Mouse (Mus musculus) hindbrain, embryonic 16.5 days (tissue): ENCODE measurements around the gene Pon2. TPM values are rescaled to one million over a fixed set of nuclear protein-coding genes. Genes with fewer than 3 reads are reported as not detected.

Source experiments
- ATAC-seq: fragments of 200-750 bp; cut with Nextera tagmentation; 2 replicates; pipeline ENCODE4 v1.8.0; 2017; ENCODE audit warnings: moderate TSS enrichment, moderate library complexity
- H3K27ac ChIP-seq: fragments of 300-500 bp; sonication (generic); 2 replicates; pipeline ENCODE4 v1.5.1; 2014; ENCODE audit warnings: low read depth, mild to moderate bottlenecking, control low read depth, low read length, moderate library complexity
- H3K27me3 ChIP-seq: fragments of 300-500 bp; sonication (generic); replicated peaks from 2 replicates; pipeline ENCODE4 v1.6.1; 2014; ENCODE audit warnings: low read length; ENCODE audit not compliant: control insufficient read depth, insufficient read depth
- H3K36me3 ChIP-seq: fragments of 300-500 bp; sonication (generic); 2 replicates; pipeline ENCODE4 v1.6.1; 2014; ENCODE audit warnings: mild to moderate bottlenecking, low read length, moderate library complexity, mixed read lengths; ENCODE audit not compliant: control insufficient read depth, insufficient read depth
- H3K4me1 ChIP-seq: fragments of 300-500 bp; sonication (generic); 2 replicates; pipeline ENCODE4 v1.6.1; 2014; ENCODE audit warnings: low read depth, low read length; ENCODE audit not compliant: control insufficient read depth, insufficient read depth
- H3K4me2 ChIP-seq: fragments of 300-500 bp; sonication (generic); 2 replicates; pipeline ENCODE4 v1.6.1; 2014; ENCODE audit warnings: mild to moderate bottlenecking, low read length, control low read depth, moderate library complexity
- H3K4me3 ChIP-seq: fragments of 300-500 bp; sonication (generic); 2 replicates; pipeline ENCODE4 v1.5.1; 2014; ENCODE audit warnings: mild to moderate bottlenecking, low read length, control low read depth, moderate library complexity
- H3K9ac ChIP-seq: fragments of 300-500 bp; sonication (generic); 2 replicates; pipeline ENCODE4 v1.6.1; 2014; ENCODE audit warnings: low read depth, mild to moderate bottlenecking, control low read depth, low read length, moderate library complexity
- H3K9me3 ChIP-seq: fragments of 300-500 bp; sonication (generic); 2 replicates; pipeline ENCODE4 v1.6.1; 2014; ENCODE audit warnings: mild to moderate bottlenecking, low read length, moderate library complexity; ENCODE audit not compliant: control insufficient read depth
- WGBS: fragments of 180-500 bp; shearing (Covaris S2); extraction: QIAGEN DNeasy Blood & Tissue Kit; methylation state at CpG from one replicate; pipeline ENCODE4 v1.1.7; 2014; 5-methylcytosine and 5-hydroxymethylcytosine counted together
- polyA plus RNA-seq: library from polyadenylated mRNA; unstranded; fragments of >200 nt; fragmentation: Nextera tagmentation; extraction: Ambion mirVana; gene quantifications from 2 replicates; pipeline ENCODE4 v1.2.1, GENCODE M21; 2015

Gene Pon2
- polyA plus RNA-seq, 1 experiment from 2014 or later, result 41.3 TPM

DNA sequence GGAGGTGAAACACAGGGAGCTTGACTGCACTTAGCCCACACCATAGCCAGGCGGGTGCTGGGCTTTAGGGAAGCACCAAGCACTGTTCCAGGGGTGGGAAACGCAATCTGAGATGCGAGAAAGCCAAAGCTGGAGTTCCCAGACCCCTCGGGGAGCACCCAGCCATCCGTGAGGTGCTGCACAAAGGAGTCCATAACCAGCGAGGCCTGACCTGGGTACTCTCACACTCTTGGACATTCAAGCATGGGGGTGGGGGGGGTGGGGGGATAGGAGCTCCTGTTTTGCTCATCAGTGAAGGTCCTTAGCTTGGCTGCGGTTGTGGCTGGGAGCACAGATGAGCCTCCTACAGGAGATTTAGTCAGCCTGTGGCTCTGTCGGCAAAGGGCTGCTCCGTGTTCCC, 18.4 kb upstream of the Pon2 start:
- peaks cover 3% of the 10 kb centered on the region; the same call in 1 of the 2 replicates for H3K9me3 ChIP-seq
- 91% methylated on average over 9 of the region's 9 CpGs for WGBS

DNA sequence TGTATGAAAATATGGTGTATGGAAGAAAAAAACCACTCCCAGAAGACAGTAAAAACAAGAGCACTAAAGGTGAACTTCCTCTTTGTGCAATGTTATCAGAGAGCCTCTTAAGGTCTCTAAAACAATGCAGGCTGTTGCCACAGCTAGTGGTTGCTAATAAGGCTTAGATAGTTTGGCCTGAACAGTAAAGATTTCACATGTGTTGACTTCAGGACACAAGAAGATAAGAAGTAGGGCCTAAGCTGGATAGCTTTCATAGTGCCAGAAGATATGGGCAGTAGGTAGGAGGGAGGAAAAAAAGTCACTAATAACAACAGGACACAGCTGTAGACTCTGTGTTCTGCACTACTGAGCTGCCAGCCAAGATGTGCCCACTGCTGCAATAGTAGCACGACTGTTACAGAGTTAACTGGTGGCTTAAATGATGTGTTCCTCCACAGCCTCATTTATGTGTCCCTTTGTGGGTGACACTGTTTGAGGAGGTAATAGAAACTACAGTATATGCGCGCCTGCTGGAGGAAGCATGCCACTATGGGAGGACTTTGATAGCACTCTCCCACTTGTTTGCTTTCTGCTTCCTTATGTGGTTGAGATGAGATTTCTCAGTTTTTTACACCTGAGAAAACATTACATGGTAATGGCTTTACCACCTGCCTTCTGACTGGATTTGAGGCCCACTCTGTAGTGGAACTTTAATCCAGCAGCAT, 17.0 kb upstream of the Pon2 start:
- no peak overlapping the region for H3K4me2 ChIP-seq
- H3K9ac ChIP-seq, result no peak overlapping the region
- WGBS, result 81% methylated on average over 3 of the region's 3 CpGs
- no peaks in the 10 kb centered on the region for H3K36me3 ChIP-seq
- peaks cover 3% of the 10 kb centered on the region; the same call in 1 of the 2 replicates for H3K9me3 ChIP-seq
- H3K4me1 ChIP-seq, result no peaks in the 10 kb centered on the region
- H3K27me3 ChIP-seq, result no peaks in the 10 kb centered on the region
- no peak overlapping the region for H3K27ac ChIP-seq
- no peak overlapping the region for H3K4me3 ChIP-seq
- ATAC-seq, result no peak

More for the DNA sequence above, 18.4 kb upstream of the Pon2 start:
- Histone ChIP-seq H3K27me3 (no peaks in the 10 kb centered on the region), H3K9ac (no peak overlapping the region), H3K4me2 (no peak overlapping the region), H3K27ac (no peak overlapping the region), H3K4me1 (no peaks in the 10 kb centered on the region), H3K36me3 (no peaks in the 10 kb centered on the region), H3K4me3 (no peak overlapping the region)
- no peak for ATAC-seq

DNA sequence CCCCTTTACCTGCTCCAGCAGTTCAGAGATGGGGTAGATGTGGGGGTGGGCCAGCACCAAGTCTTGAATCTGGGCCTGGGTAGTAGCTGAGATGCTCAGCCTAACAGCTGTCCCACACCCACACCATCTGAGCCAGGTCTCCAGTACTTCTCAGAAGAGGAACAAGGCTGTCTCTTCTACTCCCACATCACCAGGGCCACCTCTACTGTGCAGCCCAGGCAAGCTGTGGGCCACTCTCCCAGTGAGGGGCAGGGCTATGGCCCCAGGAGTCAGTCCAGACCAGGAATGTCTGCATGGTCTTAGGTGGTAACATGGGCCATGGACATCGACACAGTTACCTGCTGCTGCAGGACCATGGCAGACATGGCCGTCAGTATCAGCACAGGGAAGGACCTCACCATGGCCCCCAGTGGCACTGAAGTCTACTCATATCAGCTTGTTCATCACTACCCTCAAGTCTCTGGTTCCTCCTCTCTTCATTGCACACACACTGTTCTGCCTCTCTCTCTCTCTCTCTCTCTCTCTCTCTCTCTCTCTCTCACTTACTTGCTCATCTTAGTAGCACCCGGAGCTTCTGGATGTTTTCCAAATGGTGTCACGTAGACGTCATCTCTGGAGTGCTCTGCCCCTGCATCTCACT, 15.8 kb upstream of the Pon2 start:
- Histone ChIP-seq H3K9ac (no peak overlapping the region), H3K4me2 (no peak overlapping the region), H3K27me3 (no peaks in the 10 kb centered on the region), H3K9me3 (peaks cover 3% of the 10 kb centered on the region; the same call in 1 of the 2 replicates), H3K27ac (no peak overlapping the region), H3K4me1 (no peaks in the 10 kb centered on the region), H3K4me3 (no peak overlapping the region), H3K36me3 (no peaks in the 10 kb centered on the region)
- ATAC-seq, result no peak
- WGBS, result 85% methylated on average over 5 of the region's 5 CpGs

DNA sequence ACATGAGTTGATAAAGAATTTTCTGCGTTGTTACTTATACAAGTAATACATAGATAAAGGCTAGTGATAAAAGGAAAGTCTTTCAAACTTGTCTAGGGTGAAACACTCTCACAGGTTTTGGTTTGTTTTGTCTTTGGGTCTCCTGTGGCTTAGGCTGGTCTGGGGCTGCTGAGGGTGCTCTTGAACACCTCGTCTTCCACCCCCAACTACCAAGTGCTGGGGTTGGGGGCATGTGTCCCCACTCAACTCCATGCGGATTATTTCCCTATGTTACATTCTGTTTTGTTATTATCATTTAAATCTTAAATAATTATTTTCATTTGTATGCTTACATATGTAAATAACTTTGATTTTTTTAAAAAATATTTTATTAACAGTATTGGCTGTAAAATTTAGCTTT, 12.2 kb upstream of the Pon2 start:
- H3K4me2 ChIP-seq, result no peak overlapping the region
- H3K4me1 ChIP-seq, result no peaks in the 10 kb centered on the region
- H3K27me3 ChIP-seq, result no peaks in the 10 kb centered on the region
- WGBS, result 96% methylated on average over 3 of the region's 3 CpGs
- no peaks in the 10 kb centered on the region for H3K9me3 ChIP-seq
- no peak for ATAC-seq
- H3K27ac ChIP-seq, result no peak overlapping the region
- no peaks in the 10 kb centered on the region for H3K36me3 ChIP-seq
- H3K4me3 ChIP-seq, result no peak overlapping the region
- H3K9ac ChIP-seq, result no peak overlapping the region

DNA sequence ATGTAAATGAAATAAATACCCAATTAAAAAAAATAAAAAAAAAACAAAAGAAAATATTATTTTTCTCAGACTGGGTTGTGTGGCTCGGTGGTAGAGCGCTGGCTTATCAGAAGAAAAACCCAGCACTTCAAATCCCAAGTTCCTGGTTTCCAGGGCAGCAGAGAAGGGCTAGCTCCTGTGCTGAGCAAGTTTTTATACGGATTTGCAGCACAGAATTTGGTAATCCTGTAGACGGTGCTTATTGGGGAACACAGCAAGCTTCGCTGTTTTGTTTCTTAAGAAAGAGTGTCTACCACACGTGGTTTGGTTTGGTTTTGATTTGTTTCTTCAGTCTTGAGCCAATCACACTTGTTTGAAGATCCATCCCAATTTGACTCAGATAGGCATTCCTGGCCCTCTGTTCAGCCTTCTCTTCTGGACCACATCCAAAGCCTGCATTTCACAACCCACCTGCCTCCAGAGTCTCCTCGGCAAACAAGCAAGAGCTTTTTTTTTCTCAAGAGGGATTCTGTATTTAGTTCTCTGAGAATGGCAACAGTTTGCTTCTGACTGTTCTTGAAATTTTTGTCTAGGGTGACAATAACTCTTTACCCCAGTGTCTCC, 11.4 kb upstream of the Pon2 start:
- no peak overlapping the region for H3K4me2 ChIP-seq
- H3K4me1 ChIP-seq, result no peaks in the 10 kb centered on the region
- 79% methylated on average over 7 of the region's 7 CpGs for WGBS
- ATAC-seq, result no peak
- no peaks in the 10 kb centered on the region for H3K27me3 ChIP-seq
- H3K9ac ChIP-seq, result no peak overlapping the region
- H3K36me3 ChIP-seq, result no peaks in the 10 kb centered on the region
- no peaks in the 10 kb centered on the region for H3K9me3 ChIP-seq
- no peak overlapping the region for H3K4me3 ChIP-seq
- no peak overlapping the region for H3K27ac ChIP-seq

DNA sequence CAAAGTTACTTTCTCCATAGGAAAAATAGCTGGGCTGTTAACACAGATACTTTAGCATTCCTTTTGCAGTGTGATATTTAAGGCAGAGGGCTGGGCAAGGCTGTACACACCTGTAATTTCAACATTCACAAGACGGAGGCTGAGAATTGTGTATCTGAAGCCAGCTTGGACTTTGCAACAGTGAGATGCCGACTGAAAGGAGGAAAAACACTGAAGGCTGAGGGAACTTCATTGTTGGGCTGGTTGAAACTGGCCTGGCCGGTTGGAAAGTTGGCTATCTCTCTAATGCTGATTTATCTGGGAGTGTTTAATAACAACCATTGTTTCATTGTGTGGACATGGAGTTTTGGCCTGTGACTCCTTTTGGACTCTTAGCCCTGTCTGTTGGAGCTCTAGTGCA, 7.7 kb upstream of the Pon2 start:
- Histone ChIP-seq H3K4me1 (no peaks in the 10 kb centered on the region), H3K36me3 (no peaks in the 10 kb centered on the region), H3K4me3 (no peak overlapping the region), H3K27me3 (no peaks in the 10 kb centered on the region), H3K4me2 (no peak overlapping the region), H3K27ac (no peak overlapping the region), H3K9me3 (no peaks in the 10 kb centered on the region; the same call in 1 of the 2 replicates), H3K9ac (no peak overlapping the region)
- 69% methylated on average over 3 of the region's 3 CpGs for WGBS
- ATAC-seq, result no peak

DNA sequence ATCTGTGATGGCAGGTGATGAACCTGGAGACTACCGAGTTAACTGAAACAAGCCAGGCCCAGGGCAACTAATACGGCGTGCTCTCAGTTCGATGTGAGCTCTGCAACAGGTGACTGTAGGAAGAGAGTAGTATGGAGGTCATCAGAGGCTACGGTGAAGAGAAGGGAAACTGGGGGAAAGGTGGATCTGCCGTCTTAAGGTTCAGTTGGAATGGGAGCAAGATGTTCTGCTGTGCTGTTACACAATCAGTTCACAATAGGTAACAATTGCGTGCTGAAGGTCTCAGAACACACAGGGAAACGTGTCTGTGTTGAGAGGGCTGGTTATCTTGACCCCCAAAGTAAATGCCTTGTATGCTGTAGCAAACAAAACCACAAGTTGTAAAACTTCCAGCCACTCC, 6.7 kb upstream of the Pon2 start:
- no peak overlapping the region for H3K27ac ChIP-seq
- ATAC-seq, result no peak
- 87% methylated on average over 8 of the region's 8 CpGs for WGBS
- no peak overlapping the region for H3K4me2 ChIP-seq
- no peak overlapping the region for H3K9ac ChIP-seq
- H3K4me1 ChIP-seq, result no peaks in the 10 kb centered on the region
- no peaks in the 10 kb centered on the region for H3K27me3 ChIP-seq
- H3K9me3 ChIP-seq, result no peaks in the 10 kb centered on the region; the same call in 1 of the 2 replicates
- no peak overlapping the region for H3K4me3 ChIP-seq
- no peaks in the 10 kb centered on the region for H3K36me3 ChIP-seq

DNA sequence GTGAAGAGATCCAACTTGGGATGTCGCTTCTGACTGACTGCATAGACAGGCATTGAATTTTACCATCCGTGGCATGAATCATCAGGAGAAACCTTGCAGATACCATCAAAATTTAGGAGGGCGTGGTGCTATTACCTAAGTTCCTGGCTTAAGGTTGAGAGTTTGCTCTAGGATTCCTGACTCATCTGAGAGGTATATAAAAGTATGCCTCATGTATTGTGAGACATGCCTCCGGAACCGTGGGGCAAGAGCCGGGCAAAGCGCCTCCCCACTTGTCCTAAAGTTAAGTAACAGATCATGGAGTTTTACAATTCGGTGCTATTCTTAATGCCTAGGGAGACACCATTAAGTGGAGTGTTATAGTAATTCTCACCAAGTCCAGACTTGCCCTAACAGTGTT, 2.4 kb upstream of the Pon2 start:
- H3K4me2 ChIP-seq, result no peak overlapping the region
- H3K36me3 ChIP-seq, result no peaks in the 10 kb centered on the region
- H3K4me3 ChIP-seq, result no peak overlapping the region
- H3K9me3 ChIP-seq, result no peaks in the 10 kb centered on the region; the same call in 1 of the 2 replicates
- peaks cover 5% of the 10 kb centered on the region for H3K4me1 ChIP-seq
- 91% methylated on average over 8 of the region's 8 CpGs for WGBS
- no peak for ATAC-seq
- H3K27ac ChIP-seq, result no peak overlapping the region
- H3K27me3 ChIP-seq, result no peaks in the 10 kb centered on the region; the same call in none of the 2 replicates
- no peak overlapping the region for H3K9ac ChIP-seq

DNA sequence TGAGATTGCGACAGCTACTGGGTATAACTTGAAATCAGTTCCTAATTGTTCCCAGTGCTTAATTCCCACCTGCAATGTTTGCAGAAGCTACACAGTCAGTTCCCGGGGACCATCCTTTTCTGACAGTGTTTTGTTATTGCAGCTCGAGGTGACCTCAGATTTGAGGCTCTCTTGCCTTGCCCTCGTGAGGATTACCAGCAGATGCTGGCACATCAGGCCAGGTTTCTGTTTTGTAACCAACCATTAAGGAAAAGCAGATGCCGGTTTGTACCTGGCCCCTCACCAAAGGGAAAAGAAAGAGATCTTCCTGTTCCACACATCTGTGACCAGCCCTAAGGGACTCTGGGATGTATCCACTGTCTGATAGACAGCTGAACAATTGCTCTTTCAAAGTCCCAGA, 1.3 kb upstream of the Pon2 start:
- no peaks in the 10 kb centered on the region for H3K36me3 ChIP-seq
- no peak overlapping the region for H3K4me2 ChIP-seq
- H3K9ac ChIP-seq, result no peak overlapping the region
- H3K4me1 ChIP-seq, result peaks cover 5% of the 10 kb centered on the region
- ATAC-seq, result no peak
- H3K4me3 ChIP-seq, result no peak overlapping the region
- WGBS, result 65% methylated on average over 5 of the region's 5 CpGs
- no peaks in the 10 kb centered on the region; the same call in 1 of the 2 replicates for H3K9me3 ChIP-seq
- H3K27ac ChIP-seq, result no peak overlapping the region
- H3K27me3 ChIP-seq, result no peaks in the 10 kb centered on the region; the same call in none of the 2 replicates
